Mouse (Mus musculus) hindbrain, embryonic 10.5 days (tissue): ENCODE measurements around the gene Dennd4a. TPM values are rescaled to one million over a fixed set of nuclear protein-coding genes. Genes with fewer than 3 reads are reported as not detected.
A peak's percentile ranks its signal among the peaks of the same experiment; 100 is the strongest.
"Not testable (repeated sequence)": the region's sequence is repeated elsewhere in the genome, so short reads cannot be mapped to it uniquely, and the experiment has no call there.

ENCODE experiments used
- DNase-seq: peaks from one replicate; pipeline ENCODE4 v3.0.0-alpha.2; 2017; ENCODE audit warnings: low spot score
- H3K27ac ChIP-seq: fragments of 300-500 bp; sonication (generic); 2 replicates; pipeline ENCODE4 v1.5.1; 2016; ENCODE audit warnings: mild to moderate bottlenecking, moderate library complexity
- H3K27me3 ChIP-seq: fragments of 300-500 bp; sonication (generic); 2 replicates; pipeline ENCODE4 v1.6.1; 2016; ENCODE audit warnings: mild to moderate bottlenecking; ENCODE audit not compliant: poor library complexity, insufficient read depth, severe bottlenecking
- H3K36me3 ChIP-seq: fragments of 300-500 bp; sonication (generic); 2 replicates; pipeline ENCODE4 v1.6.1; 2016; ENCODE audit warnings: mild to moderate bottlenecking, moderate library complexity
- H3K4me1 ChIP-seq: fragments of 300-500 bp; sonication (generic); replicated peaks from 2 replicates; pipeline ENCODE4 v1.6.1; 2016; ENCODE audit warnings: mild to moderate bottlenecking
- H3K4me3 ChIP-seq: fragments of 300-500 bp; sonication (generic); 2 replicates; pipeline ENCODE4 v1.5.1; 2016; ENCODE audit warnings: mild to moderate bottlenecking, moderate library complexity
- H3K9me3 ChIP-seq: fragments of 300-500 bp; sonication (generic); 2 replicates; pipeline ENCODE4 v1.6.1; 2016; ENCODE audit warnings: mild to moderate bottlenecking, moderate library complexity
- WGBS: fragments of 180-500 bp; shearing (Covaris S2); methylation state at CpG from one replicate; pipeline ENCODE4 v1.1.7; 2016; 5-methylcytosine and 5-hydroxymethylcytosine counted together
- polyA plus RNA-seq: library from polyadenylated mRNA; unstranded; fragments of >200 nt; fragmentation: Nextera tagmentation; extraction: Ambion mirVana; gene quantifications from 2 replicates; pipeline ENCODE4 v1.2.1, GENCODE M21; 2016

Dennd4a gene
- polyA plus RNA-seq, 1 experiment from 2014 or later = 8.8 TPM

- no peak overlapping the region for H3K4me3 ChIP-seq
- peaks cover 14% of the 10 kb centered on the region for H3K4me1 ChIP-seq
- no peaks in the 10 kb centered on the region for H3K9me3 ChIP-seq
- H3K36me3 ChIP-seq = no peaks in the 10 kb centered on the region
- no peaks in the 10 kb centered on the region for H3K27me3 ChIP-seq
- 85% methylated on average over 14 of the region's 14 CpGs for WGBS
- H3K27ac ChIP-seq = no peak overlapping the region
- DNase-seq = no peak
Observed at GRCm38 (mm10) chr9:64807061-64807808, 3.9 kb upstream of the Dennd4a start.

GRCm38 (mm10) chr9:64809851-64810250 is 1.3 kb upstream of the Dennd4a start:
- Histone ChIP-seq H3K27me3 (no peaks in the 10 kb centered on the region), H3K27ac (0 out of 2 replicates have a peak overlapping the region, but pooled peaks have one; percentile 84), H3K4me3 (no peak overlapping the region), H3K36me3 (no peaks in the 10 kb centered on the region), H3K9me3 (no peaks in the 10 kb centered on the region), H3K4me1 (peaks cover 20% of the 10 kb centered on the region)
- no peak for DNase-seq
- 77% methylated on average over 3 of the region's 3 CpGs for WGBS

- Histone ChIP-seq H3K27ac (peak overlapping the region; percentile 92), H3K36me3 (no peaks in the 10 kb centered on the region), H3K4me3 (peak overlapping the region; percentile 85), H3K9me3 (no peaks in the 10 kb centered on the region), H3K27me3 (no peaks in the 10 kb centered on the region), H3K4me1 (peaks cover 20% of the 10 kb centered on the region)
- under 1% methylated on average over 59 of the region's 59 CpGs for WGBS
- peak; percentile 75 for DNase-seq
Observed at GRCm38 (mm10) chr9:64811538-64812474, 666 bp downstream of the Dennd4a start.

GRCm38 (mm10) chr9:64812475-64812860 is 1.3 kb downstream of the Dennd4a start:
- peaks cover 20% of the 10 kb centered on the region for H3K4me1 ChIP-seq
- no peaks in the 10 kb centered on the region for H3K27me3 ChIP-seq
- H3K9me3 ChIP-seq = no peaks in the 10 kb centered on the region
- H3K27ac ChIP-seq = peak overlapping the region; percentile 92
- DNase-seq = no peak
- WGBS = 29% methylated on average over 1 of the region's 1 CpGs
- peak overlapping the region; percentile 85 for H3K4me3 ChIP-seq
- no peaks in the 10 kb centered on the region for H3K36me3 ChIP-seq

GRCm38 (mm10) chr9:64814273-64814672 is 3.1 kb downstream of the Dennd4a start:
- WGBS = 88% methylated on average over 6 of the region's 6 CpGs
- H3K27ac ChIP-seq = no peak overlapping the region
- no peak overlapping the region for H3K4me3 ChIP-seq
- no peaks in the 10 kb centered on the region for H3K36me3 ChIP-seq
- H3K27me3 ChIP-seq = no peaks in the 10 kb centered on the region
- DNase-seq = no peak
- H3K9me3 ChIP-seq = no peaks in the 10 kb centered on the region
- peaks cover 20% of the 10 kb centered on the region for H3K4me1 ChIP-seq

- H3K27ac ChIP-seq, H3K4me1 ChIP-seq, H3K27me3 ChIP-seq, H3K4me3 ChIP-seq, H3K9me3 ChIP-seq, DNase-seq, H3K36me3 ChIP-seq: not testable (repeated sequence)
- WGBS = 91% methylated on average over 4 of the region's 4 CpGs
Observed at GRCm38 (mm10) chr9:64819686-64820085, 8.5 kb downstream of the Dennd4a start.

- no peaks in the 10 kb centered on the region for H3K36me3 ChIP-seq
- no peak overlapping the region for H3K27ac ChIP-seq
- no peak for DNase-seq
- H3K9me3 ChIP-seq = no peaks in the 10 kb centered on the region
- no peaks in the 10 kb centered on the region for H3K27me3 ChIP-seq
- H3K4me1 ChIP-seq = no peaks in the 10 kb centered on the region
- no peak overlapping the region for H3K4me3 ChIP-seq
- WGBS = 90% methylated on average over 3 of the region's 3 CpGs
Observed at GRCm38 (mm10) chr9:64820086-64820795, 9.1 kb downstream of the Dennd4a start.

- no peak overlapping the region for H3K27ac ChIP-seq
Observed at GRCm38 (mm10) chr9:64822235-64822634, 11.1 kb downstream of the Dennd4a start.

GRCm38 (mm10) chr9:64824389-64825008 is 13.4 kb downstream of the Dennd4a start:
- no peak for DNase-seq
- Histone ChIP-seq H3K4me1 (no peaks in the 10 kb centered on the region), H3K9me3 (no peaks in the 10 kb centered on the region), H3K4me3 (no peak overlapping the region), H3K27me3 (no peaks in the 10 kb centered on the region), H3K27ac (no peak overlapping the region), H3K36me3 (no peaks in the 10 kb centered on the region)
- 80% methylated on average over 5 of the region's 5 CpGs for WGBS

More at GRCm38 (mm10) chr9:64822235-64822634, 11.1 kb downstream of the Dennd4a start:
- no peak for DNase-seq
- Histone ChIP-seq H3K9me3 (no peaks in the 10 kb centered on the region), H3K27me3 (no peaks in the 10 kb centered on the region), H3K4me1 (no peaks in the 10 kb centered on the region), H3K4me3 (no peak overlapping the region), H3K36me3 (no peaks in the 10 kb centered on the region)
- WGBS = 75% methylated on average over 7 of the region's 7 CpGs

- Histone ChIP-seq H3K4me3 (no peak overlapping the region), H3K36me3 (no peaks in the 10 kb centered on the region), H3K27me3 (no peaks in the 10 kb centered on the region), H3K9me3 (no peaks in the 10 kb centered on the region), H3K27ac (no peak overlapping the region), H3K4me1 (no peaks in the 10 kb centered on the region)
- no peak for DNase-seq
- 69% methylated on average over 6 of the region's 6 CpGs for WGBS
Observed at GRCm38 (mm10) chr9:64830092-64830618, 19.0 kb downstream of the Dennd4a start.

- no peak overlapping the region for H3K27ac ChIP-seq
Observed at GRCm38 (mm10) chr9:64830641-64831040, 19.5 kb downstream of the Dennd4a start.

GRCm38 (mm10) chr9:64831760-64832159 is 20.6 kb downstream of the Dennd4a start:
- no peaks in the 10 kb centered on the region for H3K27me3 ChIP-seq
- DNase-seq = no peak
- H3K9me3 ChIP-seq = no peaks in the 10 kb centered on the region
- 0 out of 2 replicates have a peak, but pooled peaks cover 4% of the 10 kb centered on the region for H3K36me3 ChIP-seq
- H3K27ac ChIP-seq = no peak overlapping the region
- H3K4me3 ChIP-seq = no peak overlapping the region
- no peaks in the 10 kb centered on the region for H3K4me1 ChIP-seq
- 93% methylated on average over 2 of the region's 2 CpGs for WGBS

More at GRCm38 (mm10) chr9:64830641-64831040, 19.5 kb downstream of the Dennd4a start:
- no peaks in the 10 kb centered on the region for H3K27me3 ChIP-seq
- no peak for DNase-seq
- no peak overlapping the region for H3K4me3 ChIP-seq
- no peaks in the 10 kb centered on the region for H3K4me1 ChIP-seq
- no peaks in the 10 kb centered on the region for H3K36me3 ChIP-seq
- H3K9me3 ChIP-seq = no peaks in the 10 kb centered on the region
- 90% methylated on average over 7 of the region's 7 CpGs for WGBS
